In the genomic region with DNA sequence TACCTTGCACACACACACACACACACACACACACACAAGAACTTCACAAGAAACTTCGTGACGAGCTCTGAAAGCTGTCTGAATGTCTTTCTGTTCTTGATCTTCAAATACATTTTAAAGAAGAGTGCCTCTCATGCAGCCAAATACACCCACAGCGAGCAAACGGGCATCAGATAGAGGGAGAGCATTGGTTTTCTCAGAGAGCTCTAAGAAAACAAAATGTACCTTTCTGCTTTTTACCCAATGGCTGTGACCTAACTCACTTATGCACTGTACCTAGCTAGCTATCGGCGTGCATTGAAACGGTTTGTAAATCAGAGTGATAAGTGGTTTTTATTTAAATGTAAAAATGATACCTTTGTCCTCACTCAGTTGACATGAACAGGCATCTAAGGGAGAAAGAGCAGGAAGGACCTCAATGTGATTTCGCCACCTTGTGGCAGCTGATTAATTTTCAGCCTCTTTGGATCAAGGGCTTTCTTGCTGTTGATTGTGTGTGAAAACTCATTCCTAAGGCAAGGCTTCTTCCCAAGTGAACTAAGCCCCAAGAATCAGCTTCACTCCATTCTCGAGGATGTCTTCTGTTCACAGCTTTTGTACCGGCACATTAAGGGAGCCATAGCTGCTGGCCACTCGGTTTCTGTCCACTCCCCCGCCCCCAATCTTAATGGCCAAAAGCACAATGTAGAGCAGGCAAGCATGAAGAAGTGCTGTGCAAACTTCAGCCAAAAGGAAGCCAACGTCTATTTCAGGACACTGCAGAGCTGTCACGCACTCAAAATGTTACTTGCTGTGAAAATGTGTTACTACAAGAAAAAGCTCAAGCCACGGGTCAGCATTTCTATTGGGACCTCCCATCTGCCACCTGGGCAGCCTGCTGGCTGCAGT, we compare ENCODE assay signal across 8 mouse cellular contexts.
DNase-seq lines count a peak whose midpoint lies in the region; ATAC-seq and TF ChIP-seq lines count a peak whose summit lies in the region.

No protein-coding gene starts in this region.

- no peaks in the 10 kb centered on the region for H3K4me1 ChIP-seq in intestine, embryonic 16.5 days (ENCODE audit: control insufficient read depth, insufficient read depth, low read length)
- H3K4me1 ChIP-seq in midbrain, embryonic 10.5 days, result peaks cover 8% of the 10 kb centered on the region
- H3K4me1 ChIP-seq in stomach, postnatal 0 days (replicated peaks; ENCODE audit: control insufficient read depth, insufficient read depth), result no peaks in the 10 kb centered on the region

- H3K9ac ChIP-seq in intestine, embryonic 16.5 days (ENCODE audit: low read depth, low read length), result no peak overlapping the region
- H3K9ac ChIP-seq in stomach, postnatal 0 days (ENCODE audit: low read length), result no peak overlapping the region

- no peaks in the 10 kb centered on the region for H3K36me3 ChIP-seq in intestine, embryonic 16.5 days (ENCODE audit: control insufficient read depth, insufficient read depth, low read length)
- H3K36me3 ChIP-seq in midbrain, embryonic 10.5 days, result no peaks in the 10 kb centered on the region
- no peaks in the 10 kb centered on the region for H3K36me3 ChIP-seq in stomach, postnatal 0 days (ENCODE audit: control insufficient read depth, insufficient read depth, low read length)

- peak; percentile 74 for TF ChIP-seq CTCF in left cerebral cortex, adult 2 months (IDR thresholded peaks at IDR 0.05)
- TF ChIP-seq CTCF in stomach, postnatal 0 days (IDR thresholded peaks at IDR 0.05; ENCODE audit: low read depth), result peak; percentile 87

- no peak overlapping the region for H3K4me2 ChIP-seq in intestine, embryonic 16.5 days (ENCODE audit: low read depth, low read length)
- H3K4me2 ChIP-seq in stomach, postnatal 0 days (replicated peaks; ENCODE audit: low read depth), result no peak overlapping the region

- TF ChIP-seq EP300 in stomach, postnatal 0 days (optimal IDR thresholded peaks at IDR 0.05), result no peak

- no peak overlapping the region for H3K27ac ChIP-seq in intestine, embryonic 16.5 days (ENCODE audit: low read length)
- H3K27ac ChIP-seq in left cerebral cortex, adult 2 months, result no peak overlapping the region
- H3K27ac ChIP-seq in midbrain, embryonic 10.5 days (replicated peaks), result 0 out of 2 replicates have a peak overlapping the region, but pooled peaks have one; percentile 28
- H3K27ac ChIP-seq in stomach, postnatal 0 days (replicated peaks), result no peak overlapping the region

- DNase-seq in R1 (ENCODE audit: low read depth, low spot score), result peak; percentile 43
- peak; percentile 57 to 63 for DNase-seq in cerebellum, adult 18-20 months
- peak; percentile 65 for DNase-seq in forelimb bud, embryonic 11.5 days (ENCODE audit: low read depth, low spot score)
- DNase-seq in left cerebral cortex, adult 2 months (ENCODE audit: extremely low spot score in 1 of 2, low spot score in 2 of 2), result peak; percentile 70 to 74
- DNase-seq in midbrain, embryonic 10.5 days (ENCODE audit: low spot score), result peak; percentile 62
- DNase-seq in stomach, postnatal 0 days (ENCODE audit: low spot score), result peak; percentile 49

- H3K4me3 ChIP-seq in intestine, embryonic 16.5 days (ENCODE audit: low read length), result no peak overlapping the region
- H3K4me3 ChIP-seq in left cerebral cortex, adult 2 months, result no peak overlapping the region
- peak overlapping the region; percentile 26; the same call in 1 of the 2 replicates for H3K4me3 ChIP-seq in midbrain, embryonic 10.5 days
- no peak overlapping the region for H3K4me3 ChIP-seq in stomach, postnatal 0 days (ENCODE audit: low read depth, low read length)

- no peaks in the 10 kb centered on the region for H3K27me3 ChIP-seq in intestine, embryonic 16.5 days (replicated peaks; ENCODE audit: control insufficient read depth, insufficient read depth, low read length)
- H3K27me3 ChIP-seq in midbrain, embryonic 10.5 days (ENCODE audit: low read depth, poor library complexity, severe bottlenecking), result no peaks in the 10 kb centered on the region
- H3K27me3 ChIP-seq in stomach, postnatal 0 days (ENCODE audit: control insufficient read depth, insufficient read depth, low read length), result no peaks in the 10 kb centered on the region

- no peaks in the 10 kb centered on the region for H3K9me3 ChIP-seq in intestine, embryonic 16.5 days (ENCODE audit: control insufficient read depth, low read length)
- no peaks in the 10 kb centered on the region for H3K9me3 ChIP-seq in midbrain, embryonic 10.5 days (replicated peaks)
- H3K9me3 ChIP-seq in stomach, postnatal 0 days (ENCODE audit: control insufficient read depth, low read length), result no peaks in the 10 kb centered on the region

- 41% methylated on average over 15 of the region's 15 CpGs for WGBS in intestine, embryonic 16.5 days
- WGBS in midbrain, embryonic 10.5 days, result 39% methylated on average over 15 of the region's 15 CpGs
- 40% methylated on average over 15 of the region's 15 CpGs for WGBS in stomach, postnatal 0 days

- intact Hi-C loops in left cerebral cortex, adult 2 months (cut with DNase I), result no loop called here

- ATAC-seq in intestine, embryonic 16.5 days, result 0 out of 2 replicates have a peak, but pooled peaks have one; percentile 26
- ATAC-seq in stomach, postnatal 0 days (ENCODE audit: low FRiP score, low TSS enrichment), result no peak
- no peak for ATAC-seq in erythroblast, adult 5-6 weeks (replicated peaks; ENCODE audit: low FRiP score, poor library complexity, severe bottlenecking)
